Mouse (Mus musculus) liver, adult 2 months (tissue): ENCODE data around the gene Lbh. TPM values are rescaled to one million over a fixed set of nuclear protein-coding genes. Genes with fewer than 3 reads are reported as not detected.

Source experiments
- DNase-seq: peaks from one replicate; pipeline ENCODE4 v3.0.0-alpha.2; 2011; ENCODE audit warnings: low read depth, low spot score; ENCODE audit errors: extremely low read depth
- H3K27ac ChIP-seq: fragments of 200-500 bp; replicated peaks from 2 replicates; pipeline ENCODE4 v1.5.1; 2012; ENCODE audit warnings: low read depth, mild to moderate bottlenecking, control low read depth, inconsistent platforms, low read length; ENCODE audit not compliant: insufficient read depth
- H3K27me3 ChIP-seq: fragments of 200-500 bp; 2 replicates; pipeline ENCODE4 v1.6.1; 2012; ENCODE audit warnings: mild to moderate bottlenecking, moderate library complexity, low read length, inconsistent platforms; ENCODE audit not compliant: control insufficient read depth, insufficient read depth
- H3K36me3 ChIP-seq: fragments of 200-500 bp; 2 replicates; pipeline ENCODE4 v1.6.1; 2012; ENCODE audit warnings: low read length, inconsistent platforms; ENCODE audit not compliant: control insufficient read depth, insufficient read depth
- H3K4me1 ChIP-seq: fragments of 200-500 bp; 2 replicates; pipeline ENCODE4 v1.6.1; 2011; ENCODE audit warnings: low read length; ENCODE audit not compliant: control insufficient read depth, insufficient read depth
- H3K4me3 ChIP-seq: fragments of 200-500 bp; 2 replicates; pipeline ENCODE4 v1.5.1; 2011; ENCODE audit warnings: low read depth, mild to moderate bottlenecking, control low read depth, low read length, moderate library complexity; ENCODE audit not compliant: insufficient read depth
- H3K79me2 ChIP-seq: fragments of 200-500 bp; 2 replicates; pipeline ENCODE4 v1.6.1; 2012; ENCODE audit warnings: inconsistent platforms, mild to moderate bottlenecking, low read length, moderate library complexity; ENCODE audit not compliant: control insufficient read depth, insufficient read depth
- H3K9ac ChIP-seq: fragments of 200-500 bp; 2 replicates; pipeline ENCODE4 v1.6.1; 2012; ENCODE audit warnings: low read depth, mild to moderate bottlenecking, control low read depth, inconsistent platforms, low read length
- CTCF ChIP-seq: fragments of 200-500 bp; IDR thresholded peaks from 2 replicates; pipeline ENCODE4 v1.5.1; 2011; ENCODE audit warnings: low read depth, low read length, control low read depth
- POLR2A ChIP-seq: fragments of 200-500 bp; IDR thresholded peaks from 2 replicates; pipeline ENCODE4 v1.6.1; 2011; ENCODE audit warnings: low read length, control low read depth; ENCODE audit not compliant: insufficient read depth; ENCODE audit errors: extremely low read depth
- WGBS: fragments of 180-500 bp; shearing (Covaris S2); methylation state at CpG from one replicate; pipeline ENCODE4 v1.1.7; 2018; 5-methylcytosine and 5-hydroxymethylcytosine counted together
- polyA plus RNA-seq: library from polyadenylated mRNA; depleted of rRNA; stranded (reverse); fragments of >200 nt; gene quantifications from 2 replicates; pipeline ENCODE4 v1.2.3, GENCODE M21; 2012
- total RNA-seq: library from RNA; depleted of rRNA; stranded (reverse); fragments of >200 nt; gene quantifications from 2 replicates; pipeline ENCODE4 v1.2.3, GENCODE M21; 2014

The Lbh gene
- total and polyA plus RNA-seq, 2 experiments: 3.6 to 9.6 TPM

DNA sequence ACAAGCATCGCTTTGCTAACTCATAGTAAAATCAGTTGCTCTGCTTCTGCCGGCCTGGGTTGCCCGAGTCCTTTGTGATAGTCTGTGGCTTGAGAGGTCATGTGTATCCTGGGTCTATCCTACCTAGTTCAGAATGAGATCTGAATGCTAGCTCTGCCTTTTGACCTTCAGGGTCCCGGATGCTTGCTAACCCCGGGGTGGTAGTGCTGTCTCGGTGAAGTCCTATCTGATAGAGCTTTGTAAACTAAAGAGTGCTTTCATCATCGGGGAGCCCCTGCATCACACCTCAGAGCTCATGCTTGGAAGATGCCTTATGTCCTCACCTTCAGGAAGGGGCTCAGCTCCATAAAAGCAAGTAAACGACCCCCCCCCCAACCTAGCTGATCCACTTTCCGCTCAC lies 19.1 kb downstream of the Lbh start:
- 45% methylated on average over 9 of the region's 9 CpGs for WGBS
- no peak for TF ChIP-seq CTCF
- TF ChIP-seq POLR2A: no peak
- no peak for DNase-seq
- H3K27ac ChIP-seq: no peak overlapping the region
- H3K27me3 ChIP-seq: no peaks in the 10 kb centered on the region
- H3K4me3 ChIP-seq: no peak overlapping the region
- H3K9ac ChIP-seq: no peak overlapping the region
- peaks cover 9% of the 10 kb centered on the region for H3K4me1 ChIP-seq
- H3K36me3 ChIP-seq: no peaks in the 10 kb centered on the region
- no peaks in the 10 kb centered on the region for H3K79me2 ChIP-seq

DNA sequence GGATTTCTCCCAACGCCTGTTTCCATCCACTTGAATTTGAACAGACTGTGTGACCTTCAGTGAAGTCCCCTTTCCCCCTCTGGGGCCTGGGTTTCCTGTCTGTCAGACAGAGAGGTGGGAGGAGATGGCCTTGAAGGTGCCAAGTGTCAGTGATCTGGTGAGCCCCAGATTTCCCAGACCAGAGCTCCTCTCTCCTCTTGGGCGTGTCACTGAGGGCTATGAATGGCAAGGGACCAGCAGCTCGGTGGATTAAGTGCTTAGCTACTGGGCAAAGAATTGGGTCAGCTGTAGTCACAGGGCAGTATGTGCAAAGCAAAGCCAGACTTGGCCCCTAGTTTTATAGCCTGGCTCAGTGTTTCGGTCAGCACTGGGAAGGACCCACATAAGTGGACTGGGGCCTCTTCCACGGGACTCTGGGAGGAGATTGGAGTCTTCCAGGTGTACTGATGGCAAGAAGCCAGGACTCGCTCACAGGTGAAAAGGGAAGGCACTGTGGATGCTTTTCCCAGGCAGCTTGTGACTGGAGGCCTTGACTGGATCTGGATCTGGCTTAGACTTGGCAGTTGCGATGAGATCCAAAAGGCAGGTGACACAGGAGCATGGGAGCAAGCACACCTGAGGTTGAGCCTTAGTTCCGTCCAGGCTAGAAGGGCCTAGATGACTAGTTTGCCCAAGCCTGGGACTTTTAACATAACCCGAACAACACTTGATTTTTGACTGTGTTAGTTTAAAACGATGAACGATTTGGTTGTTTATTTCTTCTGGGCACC lies 20.1 kb downstream of the Lbh start:
- no peak overlapping the region for H3K27ac ChIP-seq

DNA sequence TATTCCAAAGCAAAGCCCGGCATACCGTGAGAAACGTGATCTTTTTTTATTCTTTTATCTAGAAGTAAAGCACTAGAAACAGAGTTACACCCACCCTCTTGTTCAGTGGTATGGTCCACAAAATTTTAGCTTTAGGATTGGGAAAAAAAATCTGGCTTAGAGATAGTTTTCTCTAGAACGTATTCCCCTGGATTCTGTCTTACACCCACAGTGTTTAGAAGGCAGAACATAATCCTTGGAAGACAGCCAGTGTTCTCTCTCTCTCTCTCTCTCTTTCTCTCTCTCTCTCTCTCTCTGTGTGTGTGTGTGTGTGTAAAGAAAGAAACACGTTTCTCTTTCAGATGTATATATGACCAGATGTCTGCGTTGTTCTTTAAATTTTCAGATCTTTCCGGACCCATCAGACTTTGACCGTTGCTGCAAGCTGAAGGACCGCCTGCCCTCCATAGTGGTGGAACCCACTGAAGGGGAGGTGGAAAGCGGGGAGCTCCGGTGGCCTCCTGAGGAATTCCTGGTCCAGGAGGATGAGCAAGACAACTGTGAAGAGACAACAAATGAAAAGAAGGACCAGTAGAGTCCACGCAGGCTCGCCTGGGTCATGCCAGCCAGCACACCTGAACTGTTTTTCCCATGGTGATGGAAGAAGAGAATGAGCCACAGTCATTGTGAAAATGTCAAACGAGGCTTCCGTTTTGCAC lies 20.9 kb downstream of the Lbh start:
- TF ChIP-seq POLR2A: no peak
- TF ChIP-seq CTCF: no peak
- 84% methylated on average over 15 of the region's 15 CpGs for WGBS
- Histone ChIP-seq H3K79me2 (no peaks in the 10 kb centered on the region), H3K9ac (no peak overlapping the region), H3K4me1 (peaks cover 9% of the 10 kb centered on the region), H3K4me3 (no peak overlapping the region), H3K27me3 (no peaks in the 10 kb centered on the region), H3K36me3 (no peaks in the 10 kb centered on the region), H3K27ac (no peak overlapping the region)
- DNase-seq: no peak

More for the DNA sequence above, 20.1 kb downstream of the Lbh start:
- no peak overlapping the region for H3K4me3 ChIP-seq
- no peaks in the 10 kb centered on the region for H3K79me2 ChIP-seq
- WGBS: 81% methylated on average over 11 of the region's 11 CpGs
- TF ChIP-seq POLR2A: no peak
- TF ChIP-seq CTCF: no peak
- H3K4me1 ChIP-seq: peaks cover 9% of the 10 kb centered on the region
- H3K9ac ChIP-seq: no peak overlapping the region
- no peaks in the 10 kb centered on the region for H3K27me3 ChIP-seq
- no peaks in the 10 kb centered on the region for H3K36me3 ChIP-seq
- DNase-seq: no peak

DNA sequence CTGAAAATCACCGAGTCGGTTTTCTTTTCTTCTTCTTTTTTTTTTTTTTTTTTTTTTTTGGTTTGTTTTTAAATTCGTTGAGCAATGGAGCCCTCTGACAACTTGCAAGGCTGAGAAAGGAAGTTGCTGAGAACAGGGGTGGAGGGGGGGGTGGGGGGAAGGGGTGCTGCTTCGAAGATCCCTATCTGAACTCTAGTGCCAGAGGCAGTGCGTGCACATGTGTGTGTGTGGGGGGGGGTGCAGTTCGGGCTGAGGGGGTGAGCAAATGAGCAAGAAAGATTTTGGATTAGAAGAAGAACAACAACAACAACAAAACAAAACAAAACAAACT lies 21.4 kb downstream of the Lbh start:
- H3K4me3 ChIP-seq: no peak overlapping the region
- peaks cover 9% of the 10 kb centered on the region for H3K4me1 ChIP-seq
- no peak overlapping the region for H3K27ac ChIP-seq
- no peaks in the 10 kb centered on the region for H3K27me3 ChIP-seq
- WGBS: 46% methylated on average over 6 of the region's 6 CpGs
- no peaks in the 10 kb centered on the region for H3K36me3 ChIP-seq
- no peak for DNase-seq
- TF ChIP-seq POLR2A (no peak), CTCF (no peak)
- no peaks in the 10 kb centered on the region for H3K79me2 ChIP-seq
- H3K9ac ChIP-seq: no peak overlapping the region

DNA sequence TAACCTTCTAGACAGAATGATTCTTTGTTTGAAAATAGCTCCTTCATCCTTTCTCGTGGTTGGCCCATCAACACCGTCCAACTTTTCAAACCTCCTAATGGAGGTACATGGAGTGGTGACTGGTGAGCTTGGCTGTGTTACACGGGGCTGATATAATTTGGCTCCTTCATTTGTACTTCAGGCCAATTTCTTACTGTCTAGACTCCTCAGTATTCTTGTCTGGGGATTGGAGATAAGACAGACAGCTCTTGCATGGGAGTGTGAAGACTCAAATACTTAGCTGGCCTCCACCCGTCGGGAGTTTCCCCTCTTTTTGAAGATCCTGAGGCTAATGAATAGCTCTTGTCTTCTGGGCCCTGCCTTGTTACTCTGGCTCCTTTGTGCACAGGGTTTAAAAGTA lies 26.3 kb downstream of the Lbh start:
- Histone ChIP-seq H3K9ac (no peak overlapping the region), H3K79me2 (no peaks in the 10 kb centered on the region), H3K36me3 (no peaks in the 10 kb centered on the region), H3K27me3 (no peaks in the 10 kb centered on the region), H3K27ac (no peak overlapping the region), H3K4me3 (no peak overlapping the region), H3K4me1 (no peaks in the 10 kb centered on the region)
- DNase-seq: no peak
- TF ChIP-seq CTCF (no peak), POLR2A (no peak)
- 76% methylated on average over 5 of the region's 5 CpGs for WGBS
